Mouse (Mus musculus) stomach, postnatal 0 days (tissue): Measurements from ENCODE around the gene Stk11ip.

Experiments
- CTCF ChIP-seq: IDR thresholded peaks from 2 replicates; pipeline ENCODE4 v1.5.1; 2016; ENCODE audit warnings: antibody characterized with exemption, low read depth, mild to moderate bottlenecking, moderate library complexity
- EP300 ChIP-seq: optimal IDR thresholded peaks from 2 replicates; pipeline ENCODE3; 2016; ENCODE audit warnings: antibody characterized with exemption

DNA sequence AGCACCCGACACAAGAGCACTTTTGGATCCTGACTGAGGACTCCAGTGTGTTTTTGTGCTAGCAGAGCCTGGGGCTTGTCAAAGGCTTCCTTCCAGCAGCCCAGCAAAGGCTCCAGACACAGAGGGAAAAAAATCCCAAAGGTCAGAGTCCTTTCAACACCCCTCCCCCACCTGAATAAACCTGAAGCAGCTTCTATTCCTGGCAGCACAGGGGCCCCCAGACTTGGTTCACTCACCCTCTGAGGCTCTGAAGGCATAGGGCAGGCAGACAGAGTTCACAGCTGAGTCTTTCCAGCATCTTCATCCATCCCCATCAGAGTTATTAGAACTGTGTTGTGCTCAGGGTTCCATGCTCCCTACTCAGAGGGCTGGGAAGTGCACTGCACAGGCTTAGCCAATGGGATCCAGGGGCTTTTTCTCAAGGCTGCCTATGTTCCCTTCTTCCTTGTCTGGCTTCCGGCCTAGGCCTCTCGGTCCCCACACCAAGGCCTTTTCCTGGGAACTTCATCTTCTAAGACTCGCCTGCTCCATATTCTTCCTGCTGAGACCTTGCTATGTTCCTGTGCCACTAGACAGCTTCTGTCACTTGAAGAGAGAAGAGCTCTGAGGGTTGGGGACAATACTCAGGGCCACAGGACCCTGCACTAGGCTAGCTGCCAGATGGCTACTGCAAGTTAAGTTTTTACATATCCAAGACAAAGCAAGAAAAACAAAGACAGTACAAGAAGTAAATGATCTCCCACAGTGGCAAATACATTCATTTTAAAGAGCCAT lies 9.7 kb upstream of the Stk11ip start:
- TF ChIP-seq CTCF (no peak), EP300 (no peak)
